Mouse (Mus musculus) thymus, adult 2 months (tissue): Measurements from ENCODE around the gene Aven. TPM values are rescaled to one million over a fixed set of nuclear protein-coding genes. Genes with fewer than 3 reads are reported as not detected.
A peak's percentile ranks its signal among the peaks of the same experiment; 100 is the strongest.

Experiments used
- DNase-seq: peaks from one replicate; pipeline ENCODE4 v3.0.0; 2021
- H3K27ac ChIP-seq: fragments of 200-500 bp; 2 replicates; pipeline ENCODE4 v1.5.1; 2012; ENCODE audit warnings: low read length, control low read depth; ENCODE audit not compliant: control insufficient read depth, insufficient read depth
- H3K27me3 ChIP-seq: fragments of 200-500 bp; 2 replicates; pipeline ENCODE4 v1.6.1; 2012; ENCODE audit warnings: mild to moderate bottlenecking, low read length, moderate library complexity, mixed read lengths; ENCODE audit not compliant: control insufficient read depth, insufficient read depth
- H3K36me3 ChIP-seq: fragments of 200-500 bp; 2 replicates; pipeline ENCODE4 v1.6.1; 2012; ENCODE audit warnings: mild to moderate bottlenecking, low read length, moderate library complexity; ENCODE audit not compliant: control insufficient read depth, insufficient read depth
- H3K4me1 ChIP-seq: fragments of 200-500 bp; replicated peaks from 2 replicates; pipeline ENCODE4 v1.6.1; 2012; ENCODE audit warnings: low read length; ENCODE audit not compliant: control insufficient read depth, insufficient read depth
- H3K4me3 ChIP-seq: fragments of 200-500 bp; 2 replicates; pipeline ENCODE4 v1.5.1; 2012; ENCODE audit warnings: mild to moderate bottlenecking, low read length, control low read depth, moderate library complexity; ENCODE audit not compliant: control insufficient read depth, insufficient read depth
- CTCF ChIP-seq: fragments of 200-500 bp; IDR thresholded peaks from 2 replicates; pipeline ENCODE4 v1.5.1; 2012; ENCODE audit warnings: mild to moderate bottlenecking, control low read depth, low read length, moderate library complexity, borderline replicate concordance; ENCODE audit not compliant: control insufficient read depth, poor library complexity, insufficient read depth; ENCODE audit errors: extremely low read depth
- POLR2A ChIP-seq: fragments of 200-500 bp; IDR thresholded peaks from 2 replicates; pipeline ENCODE4 v1.6.1; 2012; ENCODE audit warnings: mild to moderate bottlenecking, low read length, control low read depth, moderate library complexity; ENCODE audit not compliant: control insufficient read depth, poor library complexity, insufficient read depth; ENCODE audit errors: extremely low read depth
- WGBS: fragments of 180-500 bp; shearing (Covaris S2); methylation state at CpG from one replicate; pipeline ENCODE4 v1.1.7; 2018; 5-methylcytosine and 5-hydroxymethylcytosine counted together
- polyA plus RNA-seq: library from polyadenylated mRNA; depleted of rRNA; stranded (reverse); fragments of >200 nt; gene quantifications from 2 replicates; pipeline ENCODE4 v1.2.3, GENCODE M21; 2012

The Aven gene
- polyA plus RNA-seq, 1 experiment: 5.9 TPM

GRCm38 (mm10) chr2:112501209-112501608 is 8.4 kb downstream of the Aven start:
- Histone ChIP-seq H3K4me3 (no peak overlapping the region), H3K27ac (no peak overlapping the region), H3K4me1 (no peaks in the 10 kb centered on the region), H3K27me3 (no peaks in the 10 kb centered on the region), H3K36me3 (no peaks in the 10 kb centered on the region)
- TF ChIP-seq POLR2A (no peak), CTCF (0 out of 2 replicates have a peak, but pooled peaks have one; percentile 55)
- DNase-seq: peak; percentile 74
- 18% methylated on average over 6 of the region's 6 CpGs for WGBS

GRCm38 (mm10) chr2:112503978-112504377 is 11.2 kb downstream of the Aven start:
- H3K27ac ChIP-seq: no peak overlapping the region
- H3K4me1 ChIP-seq: no peaks in the 10 kb centered on the region

GRCm38 (mm10) chr2:112506841-112507435 is 14.2 kb downstream of the Aven start:
- Histone ChIP-seq H3K4me3 (no peak overlapping the region), H3K27me3 (no peaks in the 10 kb centered on the region), H3K4me1 (no peaks in the 10 kb centered on the region), H3K27ac (no peak overlapping the region), H3K36me3 (no peaks in the 10 kb centered on the region)
- TF ChIP-seq POLR2A (no peak), CTCF (no peak)
- 97% methylated on average over 5 of the region's 5 CpGs for WGBS
- DNase-seq: no peak

More at GRCm38 (mm10) chr2:112503978-112504377, 11.2 kb downstream of the Aven start:
- TF ChIP-seq POLR2A: no peak
- TF ChIP-seq CTCF: no peak
- WGBS: 96% methylated on average over 6 of the region's 6 CpGs
- no peak overlapping the region for H3K4me3 ChIP-seq
- no peak for DNase-seq
- no peaks in the 10 kb centered on the region for H3K36me3 ChIP-seq
- H3K27me3 ChIP-seq: no peaks in the 10 kb centered on the region

- no peak overlapping the region for H3K27ac ChIP-seq
- H3K27me3 ChIP-seq: no peaks in the 10 kb centered on the region
- no peaks in the 10 kb centered on the region for H3K4me1 ChIP-seq
- 93% methylated on average over 1 of the region's 1 CpGs for WGBS
- no peak for TF ChIP-seq POLR2A
- TF ChIP-seq CTCF: no peak
- DNase-seq: no peak
- H3K4me3 ChIP-seq: no peak overlapping the region
- no peaks in the 10 kb centered on the region for H3K36me3 ChIP-seq
These were observed 14.7 kb downstream of the Aven start for GRCm38 (mm10) chr2:112507444-112507843.

- Histone ChIP-seq H3K27ac (no peak overlapping the region), H3K27me3 (no peaks in the 10 kb centered on the region), H3K4me3 (no peak overlapping the region), H3K4me1 (no peaks in the 10 kb centered on the region), H3K36me3 (no peaks in the 10 kb centered on the region)
- 45% methylated on average over 4 of the region's 4 CpGs for WGBS
- TF ChIP-seq CTCF (no peak), POLR2A (no peak)
- DNase-seq: no peak
These were observed 17.4 kb downstream of the Aven start for GRCm38 (mm10) chr2:112510140-112510539.

GRCm38 (mm10) chr2:112513036-112513435 is 20.3 kb downstream of the Aven start:
- WGBS: 100% methylated on average over 1 of the region's 1 CpGs
- TF ChIP-seq POLR2A (no peak), CTCF (no peak)
- no peak for DNase-seq
- Histone ChIP-seq H3K4me3 (no peak overlapping the region), H3K4me1 (no peaks in the 10 kb centered on the region), H3K27ac (no peak overlapping the region), H3K27me3 (no peaks in the 10 kb centered on the region), H3K36me3 (no peaks in the 10 kb centered on the region)

- Histone ChIP-seq H3K4me1 (no peaks in the 10 kb centered on the region), H3K4me3 (no peak overlapping the region), H3K36me3 (no peaks in the 10 kb centered on the region), H3K27ac (no peak overlapping the region), H3K27me3 (no peaks in the 10 kb centered on the region)
- no peak for TF ChIP-seq CTCF
- TF ChIP-seq POLR2A: no peak
- 96% methylated on average over 3 of the region's 3 CpGs for WGBS
- DNase-seq: no peak
These were observed 24.0 kb downstream of the Aven start for GRCm38 (mm10) chr2:112516728-112517127.
